Mouse (Mus musculus): ENCODE data around the gene Sox15.
"Not testable (repeated sequence)": the region's sequence is repeated elsewhere in the genome, so short reads cannot be mapped to it uniquely, and the experiment has no call there.

Sox15 gene

DNA sequence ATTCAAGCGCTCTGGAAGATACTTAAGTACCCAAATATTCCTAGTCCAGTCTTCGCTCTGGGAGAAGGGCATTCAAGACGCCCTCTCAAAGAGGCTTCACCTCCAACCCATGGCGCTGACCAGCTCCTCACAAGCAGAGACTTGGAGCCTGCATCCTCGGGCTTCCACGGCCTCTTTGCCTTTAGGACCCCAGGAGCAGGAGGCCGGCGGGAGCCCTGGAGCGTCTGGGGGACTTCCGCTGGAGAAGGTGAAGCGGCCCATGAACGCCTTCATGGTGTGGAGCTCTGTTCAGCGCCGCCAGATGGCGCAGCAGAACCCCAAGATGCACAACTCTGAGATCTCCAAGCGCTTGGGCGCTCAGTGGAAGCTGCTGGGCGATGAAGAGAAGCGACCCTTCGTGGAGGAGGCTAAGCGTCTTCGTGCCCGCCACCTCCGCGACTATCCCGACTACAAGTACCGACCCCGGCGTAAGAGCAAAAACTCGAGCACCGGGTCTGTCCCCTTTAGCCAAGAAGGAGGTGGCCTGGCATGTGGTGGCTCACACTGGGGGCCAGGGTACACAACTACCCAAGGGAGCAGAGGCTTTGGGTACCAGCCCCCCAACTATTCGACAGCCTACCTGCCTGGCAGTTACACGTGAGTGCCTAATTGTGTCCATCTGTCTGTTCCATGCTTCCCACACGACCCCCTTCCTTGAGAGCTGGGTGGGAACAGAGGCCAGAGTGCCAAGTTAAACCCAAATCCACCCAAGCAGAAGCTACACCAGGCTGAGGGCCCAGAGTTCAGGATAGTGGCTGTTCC, at the start of gene Sox15:
Sox15 (plus strand) TSS at position 51 of the 801 bp plus-strand sequence.
- in situ Hi-C loops (cut with MboI): no loop called here

DNA sequence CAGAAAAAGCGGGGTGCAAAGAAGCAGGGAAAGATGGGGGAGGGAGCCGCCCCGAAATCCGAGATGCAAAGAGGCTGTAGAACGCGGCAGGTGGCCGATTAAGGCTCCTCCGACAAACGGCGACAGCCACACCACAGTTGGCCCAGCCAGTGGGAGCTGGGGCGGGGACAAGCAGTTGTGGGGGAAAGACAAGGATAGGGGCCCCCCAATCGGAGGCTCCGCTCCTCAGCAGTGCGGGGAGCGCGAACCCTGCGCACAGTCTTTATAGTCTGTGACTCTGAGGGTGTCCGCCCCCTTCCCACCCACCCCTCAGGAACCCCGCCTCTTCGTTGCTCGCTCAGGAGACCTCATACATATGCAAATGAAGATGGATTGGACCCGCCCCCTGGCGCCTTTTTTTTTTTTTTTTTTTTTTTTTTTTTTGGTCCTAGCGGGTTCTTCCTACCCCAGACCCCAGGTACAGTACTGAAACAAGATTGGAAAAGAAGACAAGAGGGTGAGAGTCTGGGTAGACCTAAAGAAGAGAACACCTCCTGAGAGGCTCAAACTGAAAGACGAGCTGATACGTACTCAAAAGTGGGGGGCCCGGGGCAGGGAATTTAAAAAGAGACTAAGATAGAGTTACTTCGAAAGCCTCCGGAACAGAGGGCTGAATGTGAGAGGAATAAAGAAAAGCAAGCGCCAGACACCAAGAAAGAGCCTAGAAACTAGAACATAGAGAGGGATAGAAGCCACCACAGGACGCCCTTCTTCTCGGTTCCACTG, 49.2 kb upstream of the Sox15 start, which contains the start of gene Atp1b2:
Atp1b2 (minus strand) TSS at position 217 of the 765 bp plus-strand sequence.
- in situ Hi-C loops (cut with MboI): no loop called here

DNA sequence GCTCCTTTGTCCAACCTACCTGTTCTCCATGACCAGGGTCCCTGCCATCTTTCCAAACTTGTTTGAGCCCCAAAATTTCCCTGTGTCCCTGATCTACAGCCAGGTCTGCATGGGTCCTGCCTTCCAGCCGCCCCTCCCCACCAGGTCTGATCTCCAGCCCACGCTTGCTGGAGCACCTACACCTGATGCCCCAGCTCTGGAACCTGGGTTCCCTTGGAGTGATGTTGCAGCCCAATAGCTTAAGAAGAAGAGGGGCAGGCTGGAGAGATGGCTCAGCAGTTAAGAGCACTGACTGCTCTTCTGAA, 48.7 kb upstream of the Sox15 start:
- in situ Hi-C loops (cut with MboI): no loop called here

DNA sequence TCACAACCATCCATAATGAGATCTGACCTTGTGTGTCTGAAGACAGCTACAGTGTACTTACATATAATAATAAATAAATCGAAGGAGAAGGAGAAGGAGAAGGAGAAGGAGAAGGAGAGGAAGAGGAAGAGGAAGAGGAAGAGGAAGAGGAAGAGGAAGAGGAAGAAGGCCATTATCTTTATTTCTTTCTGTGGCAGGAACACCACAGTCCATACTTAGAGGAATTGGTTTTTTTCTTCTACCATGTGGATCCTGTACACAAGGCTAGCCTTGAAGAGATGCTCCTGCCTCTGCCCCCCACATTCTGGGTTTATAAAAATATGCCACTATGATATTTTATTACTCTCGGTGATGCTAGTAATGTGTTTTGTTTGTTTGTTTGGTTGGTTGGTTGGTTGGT, 48.3 kb upstream of the Sox15 start:
- in situ Hi-C loops (cut with MboI): no loop called here

DNA sequence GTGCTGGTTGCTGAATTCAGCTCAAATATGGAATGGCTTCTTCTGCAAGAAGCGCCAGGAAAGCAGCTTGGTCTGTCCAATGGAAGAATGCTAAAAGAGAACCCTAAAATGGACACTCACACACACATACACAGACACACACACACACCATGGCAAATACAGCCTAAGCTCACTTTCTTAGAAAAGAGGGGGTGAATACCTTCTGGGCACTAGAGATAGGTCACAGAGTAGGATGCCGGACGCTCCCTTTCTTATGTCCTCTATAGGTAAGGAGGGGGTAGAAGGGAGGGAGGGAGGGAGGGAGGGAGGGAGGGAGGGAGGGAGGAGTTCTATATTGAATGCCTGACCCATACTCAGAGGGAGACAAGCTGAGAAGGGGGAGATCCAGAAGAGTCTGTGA, 46.6 kb upstream of the Sox15 start:
- in situ Hi-C loops (cut with MboI): no loop called here

DNA sequence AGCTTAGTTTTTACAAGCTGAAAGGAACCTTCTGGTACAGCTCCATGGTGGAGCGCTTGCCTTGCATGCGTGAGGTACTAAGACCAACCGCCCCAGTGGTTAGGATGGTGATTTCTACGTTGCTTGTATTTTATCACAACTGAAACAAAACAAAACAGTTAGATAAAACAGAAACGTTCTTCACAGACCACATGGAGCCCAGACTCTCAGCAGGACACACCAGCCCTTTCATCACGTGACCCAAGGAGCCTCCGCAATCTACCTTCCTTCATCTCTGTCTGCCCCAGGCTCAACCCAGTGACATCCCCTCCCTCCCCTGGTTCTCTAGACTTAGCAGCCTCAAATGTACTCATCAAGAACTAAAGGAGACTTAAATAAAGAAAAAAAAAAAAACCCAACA, 45.7 kb upstream of the Sox15 start:
- in situ Hi-C loops (cut with MboI): no loop called here

DNA sequence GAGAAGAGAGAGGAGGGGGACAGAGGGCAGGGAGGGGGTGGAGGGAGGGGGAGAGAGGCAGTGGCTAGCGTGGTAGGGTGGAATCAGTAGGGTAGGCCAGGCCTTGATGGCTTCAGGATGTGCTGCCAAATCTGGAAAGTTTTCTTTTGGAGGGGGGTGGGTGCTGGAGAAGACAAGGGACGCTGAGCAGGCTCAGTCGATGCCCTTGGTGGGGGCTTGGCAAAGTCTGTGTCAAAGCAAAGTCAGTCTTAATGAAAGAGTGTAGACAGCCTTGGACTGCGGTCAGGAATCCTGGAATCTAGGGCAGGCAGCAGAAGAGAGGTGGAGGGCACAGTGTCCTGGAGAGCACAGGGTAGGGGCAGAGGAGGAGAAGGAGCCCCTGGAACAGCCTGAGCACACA, 44.2 kb upstream of the Sox15 start:
- in situ Hi-C loops (cut with MboI): no loop called here

DNA sequence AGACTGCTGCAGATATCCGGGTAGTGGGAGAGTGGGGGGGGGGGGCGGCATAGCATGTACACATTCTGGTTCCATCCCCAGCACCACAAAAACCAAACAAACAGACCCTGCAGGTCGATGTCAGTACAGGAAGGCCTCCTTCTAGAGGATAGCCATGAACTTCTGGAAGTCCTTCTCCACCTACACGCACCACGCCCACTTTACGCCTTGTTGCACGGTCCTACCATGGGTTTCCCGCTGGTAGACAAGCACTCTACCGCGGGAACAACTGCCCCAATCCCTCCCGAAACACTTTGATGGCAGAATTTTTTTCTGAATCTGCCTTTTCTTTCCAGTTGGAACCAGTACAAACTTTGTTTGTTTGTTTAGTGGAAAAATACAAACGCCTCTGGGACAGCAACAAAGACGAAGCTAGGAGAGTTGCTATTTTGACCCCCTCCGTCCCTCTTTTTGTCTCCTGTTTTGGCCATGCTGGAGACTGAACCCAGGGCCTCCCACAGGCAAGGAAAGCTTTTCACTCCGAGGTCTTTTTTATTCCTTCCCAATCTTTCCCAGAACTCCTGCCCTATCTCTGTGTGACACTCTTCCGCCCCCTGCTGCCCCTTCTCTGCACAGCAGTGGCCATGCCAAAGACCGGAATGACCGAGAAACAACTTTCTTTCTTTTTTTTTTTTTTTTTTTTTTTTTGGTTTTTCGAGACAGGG, 41.4 kb upstream of the Sox15 start:
- in situ Hi-C loops (cut with MboI): no loop called here

DNA sequence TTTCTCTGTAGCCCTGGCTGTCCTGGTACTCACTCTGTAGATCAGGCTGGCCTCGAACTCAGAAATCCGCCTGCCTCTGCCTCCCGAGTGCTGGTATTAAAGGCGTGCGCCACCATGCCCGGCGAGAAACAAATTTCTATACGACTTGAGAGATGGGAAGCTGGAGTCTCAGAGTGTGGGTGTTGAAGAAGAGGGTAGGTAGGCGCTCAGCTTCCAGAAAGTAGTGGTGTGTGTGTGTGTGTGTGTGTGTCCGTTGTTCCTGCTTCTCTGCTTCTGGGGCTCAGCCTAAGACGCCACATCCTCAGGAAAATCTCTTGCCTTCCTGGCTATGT, 40.9 kb upstream of the Sox15 start:
- in situ Hi-C loops (cut with MboI): not testable (repeated sequence)

DNA sequence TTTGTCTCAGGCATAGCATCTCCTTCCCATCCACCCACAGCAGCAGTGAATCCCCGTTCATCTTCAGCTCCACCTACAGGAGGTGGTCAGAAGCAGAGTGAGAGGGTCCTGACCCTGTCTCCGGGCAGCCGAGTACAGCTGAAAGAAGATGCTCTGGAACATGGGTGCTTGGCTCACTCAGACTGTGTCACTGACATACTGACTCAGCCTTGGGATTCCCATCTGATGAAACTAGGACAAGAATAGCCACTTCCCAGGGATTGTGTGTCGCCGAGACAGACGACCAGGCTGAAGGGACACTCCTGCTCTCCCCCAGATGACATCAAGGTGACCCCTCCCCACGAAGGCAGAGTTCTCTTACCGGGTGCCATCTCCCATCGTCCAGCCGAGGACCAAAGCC, 38.3 kb upstream of the Sox15 start:
- in situ Hi-C loops (cut with MboI): no loop called here

DNA sequence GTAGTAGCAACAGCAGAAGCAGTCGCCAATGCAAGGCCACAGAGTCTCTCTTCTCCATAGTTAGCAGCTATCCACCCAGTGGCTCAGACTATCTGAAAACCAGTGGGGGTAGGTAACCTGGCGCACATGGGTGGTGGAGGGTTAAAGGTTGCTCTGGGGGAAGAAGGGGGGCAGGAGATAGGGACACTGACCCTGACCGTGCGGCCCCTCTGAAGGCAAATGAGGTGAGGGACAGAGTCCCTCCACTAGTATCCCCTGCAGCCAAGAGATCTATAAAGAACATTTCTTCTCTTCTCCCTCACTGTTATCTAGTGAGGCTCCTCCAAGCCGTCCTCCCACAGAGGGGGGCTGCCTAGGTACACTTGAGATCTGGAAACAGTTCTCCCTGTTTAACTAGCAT, 37.3 kb upstream of the Sox15 start, which contains the start of gene Shbg:
Shbg (minus strand) TSS at position 101 of the 400 bp plus-strand sequence.
- in situ Hi-C loops (cut with MboI): no loop called here

DNA sequence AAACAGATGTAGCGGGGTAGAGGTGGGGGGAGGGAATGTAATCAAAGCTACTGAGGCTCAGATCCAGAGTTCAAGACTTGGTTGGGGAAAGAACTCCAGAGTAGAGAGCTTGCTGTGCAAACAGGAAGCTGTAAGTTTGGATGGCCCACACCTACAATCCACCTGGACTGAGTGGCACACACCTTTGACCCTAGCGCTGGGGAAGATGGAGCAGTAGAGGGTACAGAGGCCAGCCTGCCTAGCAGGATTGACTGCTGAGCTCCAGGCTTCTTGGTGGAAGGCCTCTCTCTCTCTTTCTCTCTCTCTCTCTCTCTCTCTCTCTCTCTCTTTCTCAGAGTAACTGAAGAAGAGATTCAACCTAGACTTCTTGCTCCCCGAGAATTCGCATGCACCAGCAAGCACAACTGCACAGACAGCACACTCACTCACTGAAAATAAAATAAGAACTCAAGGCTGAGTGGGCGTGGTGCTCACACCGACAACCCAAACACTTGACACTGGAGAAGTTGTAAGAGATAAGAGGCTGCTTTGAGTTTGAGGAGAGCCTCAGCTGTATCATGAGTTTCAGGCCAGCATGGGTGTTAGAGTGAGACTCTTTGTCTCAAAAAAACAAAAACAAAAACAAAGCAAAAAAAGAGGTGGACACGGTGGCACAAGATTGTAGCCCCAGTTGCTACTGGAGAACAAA, 34.6 kb upstream of the Sox15 start:
- in situ Hi-C loops (cut with MboI): no loop called here

DNA sequence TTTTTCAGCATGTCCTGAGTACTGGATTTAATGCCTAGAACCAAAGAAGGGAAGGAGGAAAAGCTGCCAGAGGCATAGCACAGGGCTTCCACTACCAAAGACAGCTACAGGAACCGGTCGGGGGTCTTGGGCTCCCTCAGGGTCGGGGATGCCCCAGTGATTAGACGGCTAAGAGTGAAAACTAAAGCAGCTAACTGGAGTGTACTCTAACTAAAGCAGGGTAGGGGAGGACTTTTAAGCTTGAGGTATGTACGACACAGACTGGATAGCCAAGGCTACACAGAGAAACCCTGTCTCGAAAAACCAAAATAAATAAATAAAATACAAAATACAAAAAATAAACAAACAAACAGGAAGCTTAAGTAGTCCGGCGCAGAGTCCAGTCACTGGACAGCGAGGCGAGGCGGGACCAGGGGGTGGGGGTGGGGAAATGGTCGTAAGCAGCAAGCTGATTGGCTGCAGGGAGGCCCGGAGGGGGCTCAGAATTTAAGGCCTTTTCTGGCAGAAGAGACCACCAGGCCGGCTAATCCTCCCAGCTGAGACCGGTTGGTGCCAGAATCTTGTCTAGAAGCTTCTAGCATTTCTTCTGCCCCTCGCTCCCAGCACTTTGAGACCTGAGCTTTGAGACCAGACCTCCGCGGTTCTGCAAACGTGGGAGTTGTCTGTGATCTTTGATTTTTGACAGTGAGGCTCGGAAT, 33.4 kb upstream of the Sox15 start, which contains the start of gene Sat2:
Sat2 (plus strand) TSS at position 454 of the 698 bp plus-strand sequence.
- in situ Hi-C loops (cut with MboI): no loop called here

DNA sequence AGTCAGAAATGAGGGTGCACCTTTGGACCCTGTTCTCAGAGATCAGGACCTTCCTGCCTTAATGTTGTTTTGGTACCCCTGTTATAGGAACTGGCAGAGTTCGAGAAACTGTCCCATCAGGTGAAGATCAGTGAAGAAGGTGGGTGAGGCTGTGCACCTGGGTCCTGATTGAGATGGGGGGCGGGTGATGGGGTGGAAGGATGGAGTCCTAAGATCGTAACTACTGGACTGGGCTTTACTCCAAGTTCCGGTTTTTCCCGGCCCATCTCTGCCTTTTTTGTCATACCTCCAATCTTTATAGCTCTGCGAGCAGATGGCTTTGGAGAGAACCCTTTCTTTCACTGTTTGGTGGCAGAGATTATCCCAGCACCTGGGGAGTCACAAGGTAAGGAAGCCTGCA, 32.7 kb upstream of the Sox15 start:
- in situ Hi-C loops (cut with MboI): no loop called here

DNA sequence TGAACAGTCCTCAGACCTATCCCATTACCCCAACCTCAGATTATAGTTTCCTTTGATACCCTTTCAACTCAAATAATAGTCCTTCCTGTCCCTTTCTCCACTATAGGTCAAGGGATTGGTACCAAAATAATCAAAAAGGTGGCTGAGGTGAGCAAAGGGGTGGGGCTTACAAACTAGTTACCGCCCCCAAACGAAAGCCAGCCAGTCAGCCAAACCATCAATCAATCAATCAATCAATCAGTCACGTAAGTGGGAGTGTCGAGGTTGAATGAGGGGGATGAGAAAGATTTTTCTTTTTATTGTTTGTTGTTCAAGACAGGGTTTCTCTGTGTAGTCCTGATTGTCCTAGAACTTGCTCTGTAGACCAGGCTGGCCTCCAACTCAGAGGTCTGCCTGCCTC, 32.1 kb upstream of the Sox15 start:
- in situ Hi-C loops (cut with MboI): no loop called here

DNA sequence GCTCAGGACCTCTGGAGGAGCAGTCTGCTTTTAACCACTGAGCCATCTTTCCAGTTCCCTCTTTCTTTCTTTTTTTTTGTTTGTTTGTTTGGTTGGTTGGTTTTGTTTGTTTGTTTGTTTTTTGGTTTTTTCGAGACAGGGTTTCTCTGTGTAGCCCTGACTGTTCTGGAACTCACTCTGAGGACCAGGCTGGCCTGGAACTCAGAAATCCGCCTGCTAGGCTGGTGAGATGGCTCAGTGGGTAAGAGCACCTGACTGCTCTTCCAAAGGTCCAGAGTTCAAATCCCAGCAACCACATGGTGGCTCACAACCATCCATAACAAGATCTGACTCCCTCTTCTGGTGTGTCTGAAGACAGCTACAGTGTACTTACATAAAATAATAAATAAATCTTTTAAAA, 30.8 kb upstream of the Sox15 start:
- in situ Hi-C loops (cut with MboI): not testable (repeated sequence)

DNA sequence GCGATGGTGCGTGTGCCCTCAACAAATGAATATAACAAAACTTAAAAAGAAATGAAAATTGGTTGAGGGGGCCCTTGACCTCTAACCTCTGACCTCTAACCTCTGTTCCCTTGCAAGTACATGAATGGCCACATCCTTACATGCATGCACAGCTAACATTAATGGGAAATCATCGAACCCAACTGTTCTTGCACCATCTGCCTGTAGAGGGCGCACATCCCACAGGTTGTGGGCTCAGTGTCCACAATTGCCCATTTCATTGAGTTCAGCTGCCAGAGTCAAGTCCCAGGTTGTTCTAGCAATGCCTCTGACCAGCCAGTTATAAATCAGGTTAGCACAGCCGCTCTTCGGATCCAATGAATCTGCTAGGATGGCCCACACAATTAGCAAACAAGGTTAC, 26.8 kb upstream of the Sox15 start:
- in situ Hi-C loops (cut with MboI): no loop called here

DNA sequence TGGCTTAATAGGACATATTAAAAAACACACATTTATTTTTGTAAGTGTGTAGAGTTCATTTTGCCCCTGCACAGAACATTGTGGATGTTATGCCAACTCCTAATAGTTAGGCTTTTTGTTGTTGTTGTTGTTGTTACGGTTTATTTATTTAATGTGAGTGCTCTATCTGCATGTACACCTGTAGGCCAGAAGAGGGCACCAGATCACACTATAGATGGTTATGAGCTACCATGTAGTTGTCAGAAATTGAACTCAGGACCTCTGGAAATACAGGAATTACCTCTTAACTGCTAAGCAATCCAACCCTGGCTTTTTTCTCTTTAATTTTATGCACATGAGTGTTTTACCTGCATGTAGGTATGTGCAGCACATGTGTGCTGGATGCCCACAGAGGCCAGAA, 25.3 kb upstream of the Sox15 start:
- in situ Hi-C loops (cut with MboI): no loop called here

DNA sequence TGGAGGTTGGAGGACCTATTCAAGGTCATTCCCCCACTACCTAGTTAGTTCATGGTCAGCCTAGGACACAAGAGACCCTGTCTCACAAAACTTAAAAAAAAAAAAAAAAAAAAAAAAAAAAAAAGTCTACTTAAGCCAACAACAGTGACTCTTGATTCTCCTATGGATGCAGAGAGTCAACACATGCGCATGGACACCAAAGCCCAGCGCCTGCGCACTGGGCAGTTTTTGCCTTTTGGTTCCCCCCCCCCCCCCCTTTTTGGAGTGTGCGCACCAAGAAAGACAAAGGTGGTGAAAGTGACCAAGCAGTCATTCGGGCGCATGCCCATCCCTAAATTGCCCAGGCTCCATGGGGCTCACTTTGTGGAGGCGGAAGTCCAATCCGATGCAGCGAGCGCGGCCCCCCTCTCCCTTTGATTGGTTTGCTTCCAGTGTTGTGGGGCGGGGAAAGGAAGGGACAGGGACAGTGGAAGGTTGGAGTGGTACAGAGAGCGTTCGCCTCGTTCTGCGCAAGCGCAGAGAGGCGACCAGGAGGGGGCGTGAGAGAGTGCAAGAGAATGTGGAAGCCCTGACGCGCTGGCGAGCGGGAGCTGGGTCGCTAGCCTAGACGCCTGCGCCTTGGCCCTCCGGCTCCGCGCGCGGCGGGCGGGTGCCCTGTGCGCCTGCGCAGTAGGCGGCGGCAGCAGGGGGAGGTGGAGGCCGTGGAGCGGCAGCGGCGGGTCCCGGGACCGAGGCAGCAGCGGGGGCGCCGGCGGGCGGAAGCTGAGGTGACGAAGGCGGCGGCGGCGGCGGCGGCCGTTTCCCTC, 22.6 kb upstream of the Sox15 start, which contains the start of gene Fxr2:
Fxr2 (plus strand) TSS at position 707 of the 806 bp plus-strand sequence.
- in situ Hi-C loops (cut with MboI): no loop called here

DNA sequence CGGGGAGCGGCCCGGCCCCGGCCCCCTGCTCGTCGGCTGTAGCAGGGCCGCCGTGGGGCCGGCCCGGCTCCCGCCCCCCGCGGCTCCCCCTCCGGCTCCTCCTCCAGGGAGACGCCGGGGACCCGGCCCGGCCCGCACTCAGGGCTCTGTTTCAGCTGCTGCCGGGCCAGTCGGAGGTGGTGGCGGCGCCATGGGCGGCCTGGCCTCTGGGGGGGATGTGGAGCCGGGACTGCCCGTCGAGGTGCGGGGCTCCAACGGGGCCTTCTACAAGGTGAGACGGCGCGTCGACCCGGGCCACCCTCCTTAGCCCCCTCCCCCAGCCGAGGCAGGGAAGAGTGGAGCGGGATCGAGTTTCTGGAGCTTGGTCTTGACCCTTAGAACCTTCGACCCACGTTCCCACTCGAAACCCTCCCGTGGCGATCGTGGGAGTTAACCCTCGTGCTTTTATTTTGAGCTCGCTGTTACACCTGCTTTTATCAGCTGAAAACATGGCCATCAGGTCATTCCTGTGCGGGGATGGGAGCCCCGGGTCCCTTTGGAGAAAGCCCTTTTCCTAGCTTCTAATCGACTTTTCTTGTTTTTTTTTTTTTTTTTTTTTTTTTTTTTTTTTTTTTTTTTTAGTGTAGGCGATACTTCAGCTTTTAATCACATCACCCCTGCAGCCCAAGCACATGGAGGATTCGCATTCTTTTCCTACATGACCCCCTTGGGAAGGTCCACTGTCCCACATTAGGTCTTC, 21.8 kb upstream of the Sox15 start:
- in situ Hi-C loops (cut with MboI): no loop called here

All from mature B cell (primary cell).